Mouse (Mus musculus): ENCODE data around the gene Cyp2c55. TPM values are rescaled to one million over a fixed set of nuclear protein-coding genes. Genes with fewer than 3 reads are reported as not detected.

The Cyp2c55 gene
- polyA plus RNA-seq (2012; rRNA removed) = 0.08 and 0.14 TPM in 2 replicates

GRCm38 (mm10) chr19:39006715-39007114 is at the start of gene Cyp2c55:
Gene Cyp2c55, plus strand, starts transcription at chr19:39007019.
- TF ChIP-seq CTCF (IDR thresholded peaks at IDR 0.05; ENCODE audit: borderline replicate concordance, extremely low read depth, insufficient read depth, insufficient read length) = no peak
- no peak for TF ChIP-seq POLR2A (IDR thresholded peaks at IDR 0.05; ENCODE audit: borderline replicate concordance, extremely low read depth, insufficient read depth, insufficient read length, poor library complexity, severe bottlenecking)
- DNase-seq (ENCODE audit: low read depth) = no peak

GRCm38 (mm10) chr19:38970741-38971140 is 36.1 kb upstream of the Cyp2c55 start:
- DNase-seq (ENCODE audit: low read depth) = peak; percentile 27
- TF ChIP-seq POLR2A (IDR thresholded peaks at IDR 0.05; ENCODE audit: borderline replicate concordance, extremely low read depth, insufficient read depth, insufficient read length, poor library complexity, severe bottlenecking) (no peak), CTCF (IDR thresholded peaks at IDR 0.05; ENCODE audit: borderline replicate concordance, extremely low read depth, insufficient read depth, insufficient read length) (no peak)

- no peak for DNase-seq (ENCODE audit: low read depth)
- no peak for TF ChIP-seq POLR2A (IDR thresholded peaks at IDR 0.05; ENCODE audit: borderline replicate concordance, extremely low read depth, insufficient read depth, insufficient read length, poor library complexity, severe bottlenecking)
- no peak for TF ChIP-seq CTCF (IDR thresholded peaks at IDR 0.05; ENCODE audit: borderline replicate concordance, extremely low read depth, insufficient read depth, insufficient read length)
These were observed 34.2 kb upstream of the Cyp2c55 start for GRCm38 (mm10) chr19:38972581-38972980.

- peak; percentile 4 for DNase-seq (ENCODE audit: low read depth)
- no peak for TF ChIP-seq POLR2A (IDR thresholded peaks at IDR 0.05; ENCODE audit: borderline replicate concordance, extremely low read depth, insufficient read depth, insufficient read length, poor library complexity, severe bottlenecking)
- TF ChIP-seq CTCF (IDR thresholded peaks at IDR 0.05; ENCODE audit: borderline replicate concordance, extremely low read depth, insufficient read depth, insufficient read length) = no peak
These were observed 33.2 kb upstream of the Cyp2c55 start for GRCm38 (mm10) chr19:38973666-38974065.

- no peak for DNase-seq (ENCODE audit: low read depth)
- no peak for TF ChIP-seq CTCF (IDR thresholded peaks at IDR 0.05; ENCODE audit: borderline replicate concordance, extremely low read depth, insufficient read depth, insufficient read length)
- no peak for TF ChIP-seq POLR2A (IDR thresholded peaks at IDR 0.05; ENCODE audit: borderline replicate concordance, extremely low read depth, insufficient read depth, insufficient read length, poor library complexity, severe bottlenecking)
These were observed 30.6 kb upstream of the Cyp2c55 start for GRCm38 (mm10) chr19:38976269-38976668.

- peak; percentile 78 for DNase-seq (ENCODE audit: low read depth)
- TF ChIP-seq CTCF (IDR thresholded peaks at IDR 0.05; ENCODE audit: borderline replicate concordance, extremely low read depth, insufficient read depth, insufficient read length) (peak; percentile 81; the same call in 1 of the 2 replicates), POLR2A (IDR thresholded peaks at IDR 0.05; ENCODE audit: borderline replicate concordance, extremely low read depth, insufficient read depth, insufficient read length, poor library complexity, severe bottlenecking) (no peak)
These were observed 24.9 kb upstream of the Cyp2c55 start for GRCm38 (mm10) chr19:38981966-38982365.

GRCm38 (mm10) chr19:38998248-38998647 is 8.6 kb upstream of the Cyp2c55 start:
- no peak for TF ChIP-seq POLR2A (IDR thresholded peaks at IDR 0.05; ENCODE audit: borderline replicate concordance, extremely low read depth, insufficient read depth, insufficient read length, poor library complexity, severe bottlenecking)
- no peak for TF ChIP-seq CTCF (IDR thresholded peaks at IDR 0.05; ENCODE audit: borderline replicate concordance, extremely low read depth, insufficient read depth, insufficient read length)
- DNase-seq (ENCODE audit: low read depth) = no peak

- DNase-seq (ENCODE audit: low read depth) = no peak
- TF ChIP-seq POLR2A (IDR thresholded peaks at IDR 0.05; ENCODE audit: borderline replicate concordance, extremely low read depth, insufficient read depth, insufficient read length, poor library complexity, severe bottlenecking) (no peak), CTCF (IDR thresholded peaks at IDR 0.05; ENCODE audit: borderline replicate concordance, extremely low read depth, insufficient read depth, insufficient read length) (no peak)
These were observed 8.1 kb upstream of the Cyp2c55 start for GRCm38 (mm10) chr19:38998676-38999075.

- DNase-seq (ENCODE audit: low read depth) = no peak
- TF ChIP-seq POLR2A (IDR thresholded peaks at IDR 0.05; ENCODE audit: borderline replicate concordance, extremely low read depth, insufficient read depth, insufficient read length, poor library complexity, severe bottlenecking) = no peak
- no peak for TF ChIP-seq CTCF (IDR thresholded peaks at IDR 0.05; ENCODE audit: borderline replicate concordance, extremely low read depth, insufficient read depth, insufficient read length)
These were observed 1.7 kb upstream of the Cyp2c55 start for GRCm38 (mm10) chr19:39005132-39005531.

GRCm38 (mm10) chr19:39057928-39058327 is 51.1 kb downstream of the Cyp2c55 start:
- no peak for TF ChIP-seq POLR2A (IDR thresholded peaks at IDR 0.05; ENCODE audit: borderline replicate concordance, extremely low read depth, insufficient read depth, insufficient read length, poor library complexity, severe bottlenecking)
- TF ChIP-seq CTCF (IDR thresholded peaks at IDR 0.05; ENCODE audit: borderline replicate concordance, extremely low read depth, insufficient read depth, insufficient read length) = no peak
- DNase-seq (ENCODE audit: low read depth) = no peak

- DNase-seq (ENCODE audit: low read depth) = no peak
- TF ChIP-seq POLR2A (IDR thresholded peaks at IDR 0.05; ENCODE audit: borderline replicate concordance, extremely low read depth, insufficient read depth, insufficient read length, poor library complexity, severe bottlenecking) (no peak), CTCF (IDR thresholded peaks at IDR 0.05; ENCODE audit: borderline replicate concordance, extremely low read depth, insufficient read depth, insufficient read length) (no peak)
These were observed 53.9 kb downstream of the Cyp2c55 start, which contains the start of gene Cyp2c65 for GRCm38 (mm10) chr19:39060719-39061118. Gene Cyp2c65, plus strand, starts transcription at chr19:39061015.

Other genes with a start within 250 kb of the Cyp2c55 start
- gene Noc3l, start 187.8 kb upstream of the Cyp2c55 start, polyA plus RNA-seq (2012; rRNA removed) = 11.3 and 13.1 TPM in 2 replicates
- 10.1 and 12.1 TPM in 2 replicates for gene Tbc1d12, start 170.4 kb upstream of the Cyp2c55 start, polyA plus RNA-seq (2012; rRNA removed)
- 11.2 and 18.0 TPM in 2 replicates for gene Hells, start 76.1 kb upstream of the Cyp2c55 start, polyA plus RNA-seq (2012; rRNA removed)
- gene Cyp2c65, start 54.0 kb downstream of the Cyp2c55 start, polyA plus RNA-seq (2012; rRNA removed) = 0.12 TPM in 1 of 2 replicates, not detected in the other
- gene Cyp2c66, start 106.9 kb downstream of the Cyp2c55 start, polyA plus RNA-seq (2012; rRNA removed) = not detected in 2 replicates